Mouse (Mus musculus): Measurements from ENCODE around the gene Gprc5d. TPM values are rescaled to one million over a fixed set of nuclear protein-coding genes. Genes with fewer than 3 reads are reported as not detected.
A peak's percentile ranks its signal among the peaks of the same experiment; 100 is the strongest.

Gene Gprc5d
- polyA plus RNA-seq, 1 experiment from 2014 or later, result not detected

- WGBS, result 96% methylated on average over 1 of the region's 1 CpGs
- H3K27me3 ChIP-seq (ENCODE audit: poor library complexity, severe bottlenecking), result peaks cover 9% of the 10 kb centered on the region; the same call in 1 of the 2 replicates
- peaks cover 21% of the 10 kb centered on the region for H3K4me1 ChIP-seq
- H3K9me3 ChIP-seq, result no peaks in the 10 kb centered on the region
- no peak overlapping the region for H3K27ac ChIP-seq
- no peak overlapping the region for H3K4me3 ChIP-seq
- DNase-seq (ENCODE audit: extremely low spot score, low spot score), result no peak
- no peaks in the 10 kb centered on the region for H3K36me3 ChIP-seq (replicated peaks)
These were observed 32.4 kb downstream of the Gprc5d start for GRCm38 (mm10) chr6:135085703-135086102.

- H3K36me3 ChIP-seq (replicated peaks), result peaks cover 2% of the 10 kb centered on the region; the same call in 1 of the 2 replicates
- no peak overlapping the region for H3K27ac ChIP-seq
- no peak for DNase-seq (ENCODE audit: extremely low spot score, low spot score)
- peaks cover 5% of the 10 kb centered on the region; the same call in 1 of the 2 replicates for H3K27me3 ChIP-seq (ENCODE audit: poor library complexity, severe bottlenecking)
- no peaks in the 10 kb centered on the region for H3K9me3 ChIP-seq
- peaks cover 14% of the 10 kb centered on the region for H3K4me1 ChIP-seq
- WGBS, result 77% methylated on average over 10 of the region's 10 CpGs
- H3K4me3 ChIP-seq, result no peak overlapping the region
These were observed 34.0 kb downstream of the Gprc5d start for GRCm38 (mm10) chr6:135083991-135084502.

GRCm38 (mm10) chr6:135078420-135078819, 39.7 kb downstream of the Gprc5d start:
- no peak for DNase-seq (ENCODE audit: extremely low spot score, low spot score)
- 48% methylated on average over 12 of the region's 12 CpGs for whole genome bisulfite sequencing
- no peak overlapping the region for H3K27ac ChIP-seq
- H3K27me3 ChIP-seq (ENCODE audit: poor library complexity, severe bottlenecking), result peaks cover 3% of the 10 kb centered on the region; the same call in 1 of the 2 replicates
- no peak overlapping the region for H3K4me3 ChIP-seq
- H3K9me3 ChIP-seq, result no peaks in the 10 kb centered on the region
- peaks cover 8% of the 10 kb centered on the region; the same call in 1 of the 2 replicates for H3K36me3 ChIP-seq (replicated peaks)
- peaks cover 19% of the 10 kb centered on the region for H3K4me1 ChIP-seq

GRCm38 (mm10) chr6:135076202-135076601, 41.9 kb downstream of the Gprc5d start:
- H3K4me3 ChIP-seq, result no peak overlapping the region
- H3K36me3 ChIP-seq (replicated peaks), result peaks cover 8% of the 10 kb centered on the region; the same call in 1 of the 2 replicates
- peaks cover 17% of the 10 kb centered on the region for H3K4me1 ChIP-seq
- DNase-seq (ENCODE audit: extremely low spot score, low spot score), result no peak
- WGBS, result 64% methylated on average over 3 of the region's 3 CpGs
- H3K27me3 ChIP-seq (ENCODE audit: poor library complexity, severe bottlenecking), result peaks cover 3% of the 10 kb centered on the region; the same call in 1 of the 2 replicates
- no peaks in the 10 kb centered on the region for H3K9me3 ChIP-seq
- 0 out of 2 replicates have a peak overlapping the region, but pooled peaks have one; percentile 17 for H3K27ac ChIP-seq

- Histone ChIP-seq H3K36me3 (replicated peaks) (peaks cover 8% of the 10 kb centered on the region; the same call in 1 of the 2 replicates), H3K27ac (no peak overlapping the region), H3K4me3 (no peak overlapping the region), H3K27me3 (ENCODE audit: poor library complexity, severe bottlenecking) (peaks cover 3% of the 10 kb centered on the region; the same call in 1 of the 2 replicates), H3K4me1 (peaks cover 17% of the 10 kb centered on the region), H3K9me3 (no peaks in the 10 kb centered on the region)
- 87% methylated on average over 6 of the region's 6 CpGs for WGBS
- DNase-seq (ENCODE audit: extremely low spot score, low spot score), result no peak
These were observed 43.6 kb downstream of the Gprc5d start for GRCm38 (mm10) chr6:135074405-135074947.

GRCm38 (mm10) chr6:135070347-135070746, 47.7 kb downstream of the Gprc5d start:
- Histone ChIP-seq H3K27me3 (ENCODE audit: poor library complexity, severe bottlenecking) (peaks cover 26% of the 10 kb centered on the region), H3K4me3 (no peak overlapping the region), H3K9me3 (no peaks in the 10 kb centered on the region), H3K36me3 (replicated peaks) (no peaks in the 10 kb centered on the region), H3K4me1 (peaks cover 35% of the 10 kb centered on the region), H3K27ac (no peak overlapping the region)
- DNase-seq (ENCODE audit: extremely low spot score, low spot score), result no peak
- WGBS, result 84% methylated on average over 2 of the region's 2 CpGs

- 78% methylated on average over 6 of the region's 6 CpGs for WGBS
- H3K4me1 ChIP-seq, result peaks cover 40% of the 10 kb centered on the region
- no peak for DNase-seq (ENCODE audit: extremely low spot score, low spot score)
- no peak overlapping the region for H3K4me3 ChIP-seq
- peaks cover 31% of the 10 kb centered on the region for H3K27me3 ChIP-seq (ENCODE audit: poor library complexity, severe bottlenecking)
- no peaks in the 10 kb centered on the region for H3K9me3 ChIP-seq
- no peaks in the 10 kb centered on the region for H3K36me3 ChIP-seq (replicated peaks)
- no peak overlapping the region for H3K27ac ChIP-seq
These were observed 48.2 kb downstream of the Gprc5d start for GRCm38 (mm10) chr6:135069856-135070255.

- Histone ChIP-seq H3K27me3 (ENCODE audit: poor library complexity, severe bottlenecking) (peaks cover 47% of the 10 kb centered on the region), H3K4me3 (no peak overlapping the region), H3K4me1 (peaks cover 36% of the 10 kb centered on the region), H3K9me3 (no peaks in the 10 kb centered on the region), H3K27ac (no peak overlapping the region), H3K36me3 (replicated peaks) (no peaks in the 10 kb centered on the region)
- DNase-seq (ENCODE audit: extremely low spot score, low spot score), result no peak
- WGBS, result 88% methylated on average over 5 of the region's 5 CpGs
These were observed 49.9 kb downstream of the Gprc5d start for GRCm38 (mm10) chr6:135068221-135068620.

GRCm38 (mm10) chr6:135066795-135067445, 51.2 kb downstream of the Gprc5d start:
- DNase-seq (ENCODE audit: extremely low spot score, low spot score), result no peak
- Histone ChIP-seq H3K27ac (peak overlapping the region; percentile 32; the same call in 1 of the 2 replicates), H3K27me3 (ENCODE audit: poor library complexity, severe bottlenecking) (peaks cover 52% of the 10 kb centered on the region), H3K9me3 (no peaks in the 10 kb centered on the region), H3K4me1 (peaks cover 36% of the 10 kb centered on the region), H3K4me3 (peak overlapping the region; percentile 63; the same call in 1 of the 2 replicates), H3K36me3 (replicated peaks) (no peaks in the 10 kb centered on the region)
- WGBS, result 25% methylated on average over 6 of the region's 6 CpGs

- H3K27ac ChIP-seq, result peak within 1 kb of the TSS; percentile 82
- H3K4me1 ChIP-seq, result peaks cover 32% of the 10 kb centered on the region
- peak within 1 kb of the TSS; percentile 63 for H3K4me3 ChIP-seq
- H3K27me3 ChIP-seq (ENCODE audit: poor library complexity, severe bottlenecking), result peaks cover 52% of the 10 kb centered on the region
- H3K36me3 ChIP-seq (replicated peaks), result no peaks in the 10 kb centered on the region
- under 1% methylated on average over 44 of the region's 44 CpGs for WGBS
- DNase-seq (ENCODE audit: extremely low spot score, low spot score), result peak; percentile 62
- H3K9me3 ChIP-seq, result no peaks in the 10 kb centered on the region
These were observed 52.7 kb downstream of the Gprc5d start, which contains the start of gene Gprc5a for GRCm38 (mm10) chr6:135065236-135065957. Gene Gprc5a, plus strand, starts transcription at chr6:135065651.

GRCm38 (mm10) chr6:135064621-135065020, 53.5 kb downstream of the Gprc5d start:
- no peak for DNase-seq (ENCODE audit: extremely low spot score, low spot score)
- no peak overlapping the region for H3K27ac ChIP-seq
- no peaks in the 10 kb centered on the region for H3K36me3 ChIP-seq (replicated peaks)
- H3K4me1 ChIP-seq, result peaks cover 32% of the 10 kb centered on the region
- peaks cover 52% of the 10 kb centered on the region for H3K27me3 ChIP-seq (ENCODE audit: poor library complexity, severe bottlenecking)
- WGBS, result 57% methylated on average over 12 of the region's 12 CpGs
- no peak overlapping the region for H3K4me3 ChIP-seq
- H3K9me3 ChIP-seq, result no peaks in the 10 kb centered on the region

- no peak overlapping the region for H3K4me3 ChIP-seq
- no peak overlapping the region for H3K27ac ChIP-seq
- peaks cover 30% of the 10 kb centered on the region for H3K27me3 ChIP-seq (ENCODE audit: poor library complexity, severe bottlenecking)
- H3K36me3 ChIP-seq (replicated peaks), result no peaks in the 10 kb centered on the region
- no peaks in the 10 kb centered on the region for H3K9me3 ChIP-seq
- DNase-seq (ENCODE audit: extremely low spot score, low spot score), result no peak
- WGBS, result 94% methylated on average over 4 of the region's 4 CpGs
- H3K4me1 ChIP-seq, result peaks cover 22% of the 10 kb centered on the region
These were observed 57.4 kb downstream of the Gprc5d start for GRCm38 (mm10) chr6:135060728-135061127.

Measured in forebrain, embryonic 10.5 days (tissue).